Mouse (Mus musculus): Measurements from ENCODE around the gene 9430015G10Rik.
"Not testable (repeated sequence)": the region's sequence is repeated elsewhere in the genome, so short reads cannot be mapped to it uniquely, and the experiment has no call there.

9430015G10Rik gene

DNA sequence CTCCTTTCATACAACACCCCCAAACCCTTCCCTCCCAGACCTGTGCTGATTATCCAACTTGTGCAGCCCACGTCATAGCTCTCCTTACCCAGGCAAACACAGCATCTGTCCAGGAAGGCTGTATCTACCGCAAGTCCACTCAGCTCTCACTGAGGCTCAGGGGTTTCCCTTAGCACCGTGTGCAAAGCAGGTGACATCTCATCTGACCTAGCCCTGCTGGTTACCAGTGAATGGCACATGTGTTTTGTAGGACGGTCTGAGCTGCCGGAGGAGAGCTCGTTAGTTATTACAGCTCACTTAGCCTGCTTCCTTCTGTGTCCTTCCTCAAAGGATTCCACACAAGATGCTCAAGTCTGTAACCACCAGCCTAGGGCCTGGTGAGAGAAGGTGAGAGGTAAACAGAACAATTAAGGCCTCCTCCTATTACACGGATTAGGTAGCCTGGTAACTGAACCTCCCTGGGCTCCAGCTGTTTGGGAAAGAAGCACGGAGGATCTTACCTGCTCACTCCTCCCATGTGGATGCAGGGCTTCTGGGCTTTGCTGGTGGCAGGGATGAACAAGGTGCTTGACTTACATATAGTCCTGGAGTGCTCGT lies 11.9 kb upstream of the 9430015G10Rik start:
- no peak for DNase-seq

DNA sequence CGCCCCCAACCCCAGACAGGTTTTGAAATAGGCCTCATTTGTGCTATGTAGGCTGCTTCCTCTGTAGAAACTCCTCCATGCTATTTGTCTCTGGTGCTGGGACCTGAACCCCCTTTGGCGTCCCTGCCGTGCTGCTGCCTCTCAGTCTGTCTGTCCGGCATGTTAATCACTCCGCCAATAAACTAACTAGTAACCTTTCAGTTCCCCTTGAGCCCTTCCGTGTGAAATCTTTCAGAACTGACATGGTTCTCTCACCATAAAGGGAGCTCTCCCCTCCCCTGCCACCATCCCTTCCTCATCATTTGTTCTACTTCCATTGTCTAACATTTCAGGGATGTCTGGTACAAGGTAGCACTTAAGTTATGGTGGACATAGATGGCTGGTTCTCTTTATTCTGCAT lies 10.4 kb upstream of the 9430015G10Rik start:
- DNase-seq = no peak

DNA sequence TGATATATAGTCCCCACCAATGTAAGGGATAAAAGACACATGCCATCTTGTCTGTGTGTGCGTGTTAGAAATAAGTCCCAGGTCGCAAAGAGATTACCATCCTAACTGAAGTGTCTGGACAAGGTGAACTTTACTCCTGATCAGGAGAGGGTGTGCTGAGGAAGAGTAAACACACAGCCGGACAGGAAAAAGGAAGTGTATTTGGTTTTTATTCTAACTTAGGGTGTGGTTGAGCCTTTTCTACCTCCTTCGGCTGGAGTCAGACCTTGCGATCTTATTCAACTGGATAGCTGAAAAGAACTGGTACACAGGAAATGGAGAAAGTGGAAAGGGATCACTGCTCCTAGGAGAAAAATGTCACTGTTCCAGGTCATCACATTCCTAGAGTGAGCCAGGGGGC lies 9.3 kb upstream of the 9430015G10Rik start:
- no peak for DNase-seq

DNA sequence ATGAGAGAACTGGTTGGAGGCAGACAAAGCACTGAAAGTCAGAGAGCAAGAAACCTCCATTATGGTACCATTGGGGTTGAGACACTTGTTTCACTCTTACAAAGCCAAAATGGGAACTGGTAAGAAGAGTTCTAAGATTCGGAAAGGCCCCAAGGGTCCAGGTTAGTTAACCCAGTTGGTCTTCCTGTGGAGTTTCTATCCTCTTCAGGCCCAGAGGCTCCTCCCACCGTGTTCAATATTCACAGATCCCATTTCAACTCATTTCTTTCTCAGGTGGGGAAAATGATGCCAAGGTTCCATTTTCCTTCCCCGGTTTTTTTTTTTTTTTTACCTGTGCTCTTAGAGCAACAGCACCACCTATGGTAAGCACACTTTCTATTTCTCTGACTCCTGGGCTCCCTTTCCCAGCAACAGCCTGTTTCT lies 8.3 kb upstream of the 9430015G10Rik start:
- DNase-seq = no peak

DNA sequence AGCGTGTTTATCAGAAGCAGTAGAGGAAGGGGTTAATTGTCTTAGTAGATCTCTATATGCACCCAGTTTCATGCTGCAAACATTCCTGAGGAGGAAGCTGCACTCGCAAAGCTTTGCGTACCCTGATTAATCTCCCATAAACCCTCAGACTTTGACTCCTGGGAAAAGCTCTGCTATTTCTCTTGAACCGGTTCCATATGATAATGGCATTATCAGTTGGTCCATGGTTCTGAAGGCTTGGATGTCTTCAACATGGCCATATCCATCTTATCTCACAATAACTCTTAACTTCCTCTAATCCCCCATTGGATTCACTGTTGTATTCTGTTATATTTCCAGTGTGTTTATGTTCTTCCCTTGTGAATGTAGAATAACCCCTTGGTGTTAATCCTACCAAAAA lies 6.4 kb upstream of the 9430015G10Rik start:
- DNase-seq = no peak

DNA sequence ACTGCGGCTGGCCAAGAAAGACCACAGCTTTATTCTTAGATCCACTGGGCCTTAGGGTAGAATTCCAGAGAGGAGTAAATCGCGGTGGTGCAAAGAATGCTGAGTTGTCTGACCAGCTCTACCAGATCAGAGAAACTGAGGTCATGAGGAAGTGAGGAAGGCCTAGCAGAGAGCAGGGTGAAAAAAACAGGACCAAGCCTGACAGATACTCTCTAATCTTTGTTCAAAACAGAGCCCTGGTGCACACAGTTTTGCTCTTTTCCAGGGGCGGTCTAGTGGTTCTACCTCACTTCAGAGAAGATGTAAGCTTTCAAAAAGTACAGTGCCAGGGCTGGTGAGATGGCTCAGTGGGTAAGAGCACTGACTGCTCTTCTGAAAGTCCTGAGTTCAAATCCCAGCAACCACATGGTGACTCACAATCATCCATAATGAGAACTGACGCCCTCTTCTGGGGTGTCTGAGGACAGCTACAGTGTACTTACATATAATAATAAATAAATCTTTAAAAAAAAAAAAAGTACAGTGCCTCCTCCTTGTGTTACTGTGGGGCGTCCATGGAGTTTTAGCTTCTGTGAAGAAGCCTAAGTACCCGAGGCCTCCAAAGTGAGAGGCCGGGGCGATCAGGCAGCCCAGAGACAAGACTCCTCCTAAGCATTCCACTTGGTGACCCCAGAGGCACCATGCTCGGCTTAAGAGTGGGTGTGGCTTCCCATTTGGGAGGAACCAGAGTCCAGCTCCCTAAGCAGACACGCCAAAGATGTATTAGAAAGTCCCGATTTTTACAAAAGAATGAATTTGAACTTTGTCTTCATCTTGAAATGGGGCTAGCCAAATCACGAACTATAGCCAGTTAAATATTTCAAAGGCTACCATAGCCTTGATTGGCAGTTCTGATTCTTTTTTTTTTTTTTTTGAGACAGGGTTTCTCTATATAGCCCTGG lies 906 bp upstream of the 9430015G10Rik start:
- DNase-seq = peak; percentile 36 to 54

DNA sequence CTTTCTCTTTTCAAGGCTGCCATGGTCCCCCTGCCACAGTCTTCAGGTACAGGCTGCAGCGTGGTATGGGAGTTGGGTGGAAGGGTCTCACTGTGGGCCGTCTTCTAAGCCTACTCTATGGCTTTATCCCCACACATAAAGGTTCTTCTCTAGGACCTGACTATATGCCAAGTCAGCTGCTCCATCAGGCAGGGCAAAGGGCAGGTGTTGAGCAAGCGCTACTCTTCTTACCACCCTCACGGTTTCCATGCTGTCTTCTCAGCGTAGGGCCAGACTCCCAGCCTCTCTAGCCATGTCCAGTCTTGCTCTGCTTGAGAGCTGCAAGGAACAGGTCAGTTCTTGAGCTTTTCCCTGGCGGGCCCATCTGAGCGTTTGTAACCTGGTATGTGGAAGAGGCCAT lies 14.3 kb downstream of the 9430015G10Rik start:
- no peak for DNase-seq

DNA sequence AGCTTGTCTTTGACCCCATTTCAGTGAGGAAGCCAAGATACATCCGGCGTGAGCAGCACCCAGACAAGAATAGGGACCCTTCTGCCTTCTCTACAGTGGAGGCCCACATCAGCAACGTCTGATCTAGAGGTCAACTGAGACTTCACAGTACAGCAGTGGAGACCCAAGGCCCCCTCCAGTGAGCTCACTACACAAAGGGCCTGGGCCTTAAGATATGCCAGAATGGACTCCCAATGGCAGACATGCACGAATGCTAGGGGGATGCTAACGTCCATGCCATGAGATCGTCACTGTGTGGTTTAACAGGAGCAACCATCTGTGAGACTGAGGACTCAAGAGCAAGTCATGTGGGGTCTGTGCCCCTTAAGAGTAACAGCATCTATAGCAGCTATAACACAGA lies 15.6 kb downstream of the 9430015G10Rik start:
- DNase-seq = no peak

DNA sequence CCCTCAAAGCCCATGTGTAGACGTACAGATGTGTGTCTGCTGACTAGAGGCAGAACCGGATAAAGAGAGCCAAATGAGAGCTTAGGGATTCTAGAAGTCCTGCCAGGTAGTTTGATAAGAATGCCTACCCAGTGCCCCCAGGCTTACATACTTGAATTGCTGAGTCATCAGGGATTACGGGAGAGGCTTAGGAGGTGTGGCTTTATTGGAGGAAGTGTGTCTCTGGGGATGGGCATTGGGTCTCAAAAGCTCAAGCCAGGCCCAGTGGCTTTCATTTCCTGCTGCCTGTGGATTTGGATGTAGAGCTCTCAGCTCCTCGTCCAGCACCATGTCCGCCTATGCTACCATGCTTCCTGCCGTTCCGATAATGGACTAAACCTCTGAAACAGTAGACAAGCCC lies 17.1 kb downstream of the 9430015G10Rik start:
- no peak for DNase-seq

DNA sequence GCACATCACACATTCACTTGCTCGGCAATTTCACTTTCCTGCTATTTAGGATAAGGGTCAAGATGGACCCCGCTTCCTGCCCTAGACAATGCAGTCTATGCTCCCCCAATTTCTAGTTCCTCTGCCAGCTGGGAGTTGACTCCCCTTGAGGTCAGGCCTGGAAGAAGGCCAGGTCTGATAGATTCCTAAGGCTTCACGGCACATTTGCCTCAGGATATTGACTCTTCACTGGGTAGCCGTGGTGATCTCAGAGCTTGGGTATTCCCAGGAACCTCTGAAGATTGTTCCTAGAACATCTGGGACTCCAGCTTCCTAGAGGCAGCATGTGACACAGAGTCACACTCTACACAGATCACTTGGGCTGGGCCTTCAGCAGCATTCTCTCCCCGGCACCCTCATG lies 19.0 kb downstream of the 9430015G10Rik start:
- DNase-seq = no peak

DNA sequence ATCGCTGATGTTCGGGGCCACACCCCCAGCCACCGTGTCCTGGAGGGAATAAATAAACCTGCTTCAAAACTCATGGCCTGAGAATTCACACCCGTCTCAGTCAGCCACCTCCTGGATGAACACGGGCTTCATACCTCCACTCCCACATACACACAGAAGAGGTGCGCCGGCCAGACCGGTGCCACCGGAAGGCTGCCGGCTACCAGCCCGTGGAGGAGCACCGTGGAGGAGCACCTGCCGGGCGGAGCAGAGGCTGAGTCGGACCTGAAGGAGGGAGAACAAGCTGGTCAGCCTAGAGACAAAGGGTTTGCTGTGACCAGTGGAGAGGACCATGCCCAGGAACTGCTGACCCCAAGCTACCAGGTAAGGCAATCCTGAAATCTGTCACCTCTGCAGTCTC lies 20.7 kb downstream of the 9430015G10Rik start, which contains the start of gene Rnf223:
Gene Rnf223 (plus strand): TSS at position 78 of the 400 bp plus-strand sequence.
- no peak for DNase-seq

DNA sequence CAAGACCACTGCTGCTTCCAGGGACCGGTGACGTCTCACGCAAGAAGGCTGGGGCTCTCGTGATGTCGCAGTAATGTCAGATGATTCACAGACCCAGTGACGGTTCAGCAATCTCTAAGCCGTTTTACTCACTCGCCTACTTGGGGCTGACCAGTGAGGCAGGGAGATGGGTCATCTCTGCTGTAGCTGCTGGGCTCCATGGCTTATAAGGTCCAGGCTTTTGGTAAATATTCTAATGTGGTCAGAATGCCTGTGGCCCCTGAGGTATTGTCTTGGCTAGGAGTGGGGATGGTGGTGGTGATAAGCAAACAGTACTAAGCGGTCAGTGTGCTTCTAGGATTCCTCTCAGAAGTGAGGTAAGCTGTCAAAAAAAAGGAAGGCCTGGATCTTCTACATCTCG lies 21.2 kb downstream of the 9430015G10Rik start:
- DNase-seq = no peak

DNA sequence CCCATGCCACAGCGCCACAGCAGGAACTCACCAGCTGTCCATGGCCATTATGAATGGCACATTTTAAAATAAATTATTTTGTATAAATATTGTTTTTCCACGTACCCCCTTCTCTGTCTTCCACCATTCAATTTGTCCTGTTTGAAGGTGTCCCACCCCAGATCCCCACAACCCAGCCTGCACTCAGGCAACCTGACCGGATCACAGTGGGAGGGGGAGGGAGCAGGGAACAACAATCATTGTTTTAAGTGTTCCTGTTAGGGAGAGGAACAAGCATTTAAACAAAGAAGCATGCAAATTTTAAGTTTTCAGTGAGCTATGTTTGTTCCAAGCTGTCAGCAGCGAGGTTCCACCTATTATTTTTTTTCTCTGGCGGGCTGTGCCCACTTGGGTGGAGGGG lies 23.6 kb downstream of the 9430015G10Rik start:
- no peak for DNase-seq

DNA sequence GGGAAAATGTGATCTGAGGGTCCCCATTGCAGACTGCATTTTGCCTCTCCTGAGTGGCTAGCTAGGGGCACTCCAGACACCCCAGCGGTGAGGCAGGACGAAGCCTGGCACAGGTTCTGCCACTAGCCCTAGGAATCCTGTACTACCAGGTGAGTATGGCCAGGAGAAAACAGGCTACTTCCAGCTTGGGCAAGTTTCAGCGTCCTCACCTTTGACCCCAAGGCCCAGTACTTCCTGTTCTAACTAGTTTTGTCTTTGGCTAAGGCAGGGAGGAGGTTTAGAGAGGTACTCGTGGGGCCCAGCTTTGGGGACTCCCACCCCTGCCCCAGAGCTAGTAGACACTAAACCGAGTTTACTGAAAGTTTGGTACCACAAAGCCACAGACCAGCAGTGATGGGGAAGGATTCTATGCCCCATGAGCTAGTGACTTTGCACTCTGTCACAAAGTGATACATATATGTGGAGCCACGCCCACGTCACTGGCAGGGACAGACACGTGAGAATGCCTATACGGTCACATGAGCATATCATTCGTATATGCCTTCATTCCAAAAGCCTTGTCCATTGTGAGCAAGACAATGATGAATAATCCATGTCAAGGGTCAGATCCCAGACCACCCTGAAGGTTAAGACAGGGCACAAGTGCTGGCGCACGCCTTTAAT lies 24.3 kb downstream of the 9430015G10Rik start:
- no peak for DNase-seq

DNA sequence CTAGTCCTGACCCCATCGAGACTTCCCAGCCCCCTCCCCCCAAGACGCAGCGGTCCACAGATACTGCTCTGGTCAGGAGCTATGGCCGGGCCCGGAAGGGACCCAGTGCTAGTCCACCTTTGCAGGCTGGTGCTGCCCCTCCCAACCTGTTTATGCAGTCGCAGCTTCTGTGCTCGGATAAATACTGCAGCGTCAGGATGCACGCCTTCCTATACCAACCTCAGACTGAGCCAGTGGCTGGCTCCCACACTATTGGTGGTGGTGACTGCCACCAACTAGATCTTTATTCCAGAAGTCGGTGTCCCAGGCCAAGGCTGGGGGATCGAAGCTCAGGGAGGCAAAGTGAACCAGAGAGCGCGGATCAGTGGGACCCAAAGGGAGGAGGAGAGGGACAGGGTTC lies 25.3 kb downstream of the 9430015G10Rik start:
- no peak for DNase-seq

DNA sequence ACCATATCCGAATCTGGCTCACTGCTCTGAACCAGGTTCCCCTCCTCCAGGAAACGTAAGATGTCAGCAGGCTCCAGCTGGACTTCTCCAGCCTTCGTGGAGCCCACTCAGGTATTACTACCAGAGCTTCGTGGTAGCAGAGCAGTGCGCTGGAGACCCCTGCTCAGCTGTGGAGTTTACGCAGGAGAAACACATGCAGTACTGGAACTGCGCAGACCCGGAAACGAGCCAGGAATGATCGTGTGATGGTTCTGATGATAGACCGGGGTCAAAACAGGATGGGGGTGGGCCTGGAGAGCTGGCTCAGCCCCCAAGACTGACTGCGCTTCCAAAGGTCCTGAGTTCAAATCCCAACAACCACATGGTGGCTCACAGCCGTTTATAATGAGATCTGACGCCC lies 26.0 kb downstream of the 9430015G10Rik start:
- DNase-seq = no peak

DNA sequence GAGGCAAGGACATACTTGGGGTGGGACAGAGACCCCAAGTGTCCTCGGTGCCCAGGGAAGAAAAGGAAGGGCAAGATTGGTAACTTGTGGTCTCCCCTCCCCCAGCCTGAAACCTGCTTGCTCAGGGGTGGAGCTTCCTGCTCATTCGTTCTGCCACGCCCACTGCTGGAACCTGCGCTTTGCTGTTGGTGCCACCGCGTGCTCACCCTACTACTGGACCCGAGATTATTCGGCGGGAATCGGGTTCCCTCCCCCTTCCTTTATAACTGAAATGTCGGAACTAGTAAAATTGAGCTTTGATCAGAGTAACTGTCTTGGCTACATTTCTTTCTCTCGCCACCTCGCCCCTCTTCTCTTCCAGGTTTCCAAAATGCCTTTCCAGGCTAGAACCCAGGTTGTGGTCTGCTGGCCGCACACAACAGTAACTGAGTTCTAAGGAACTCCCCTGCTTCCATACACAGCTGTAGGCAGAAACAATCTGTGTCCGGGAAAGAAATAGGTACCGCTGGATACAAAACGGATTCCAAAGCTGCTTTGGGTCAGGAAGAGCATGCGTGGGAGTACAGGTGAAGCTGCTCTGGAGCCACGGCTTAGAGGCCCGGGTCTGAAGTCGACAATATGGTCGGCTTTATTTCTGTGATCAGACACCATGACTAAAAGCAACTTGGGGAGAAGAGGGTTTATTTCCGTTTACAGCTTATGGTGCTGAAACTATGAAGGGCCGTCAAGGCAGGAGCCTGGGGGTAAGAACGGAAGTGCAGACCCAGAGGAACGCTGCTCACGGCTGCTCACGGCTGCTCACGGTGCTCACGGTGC lies 26.7 kb downstream of the 9430015G10Rik start:
- DNase-seq = no peak

DNA sequence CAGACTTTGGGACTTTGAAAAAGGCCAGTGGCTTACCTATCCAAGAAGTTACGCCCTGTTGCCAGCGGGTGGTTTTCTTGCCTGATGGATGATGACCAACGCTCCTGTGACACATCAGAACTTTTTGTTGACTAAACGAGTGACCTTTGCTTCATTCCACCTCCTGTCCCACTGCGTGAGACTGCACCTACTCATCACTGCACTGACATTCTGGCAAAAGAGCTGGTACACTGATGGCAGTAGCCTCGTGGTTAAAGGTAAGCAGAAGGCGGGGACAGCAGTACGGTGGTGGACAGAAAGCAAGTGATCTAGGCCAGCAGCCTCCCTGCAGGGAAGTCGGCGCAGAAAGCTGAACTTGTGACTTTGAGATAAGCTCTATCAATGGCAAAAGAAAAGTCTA lies 41.1 kb downstream of the 9430015G10Rik start:
- DNase-seq = not testable (repeated sequence)

DNA sequence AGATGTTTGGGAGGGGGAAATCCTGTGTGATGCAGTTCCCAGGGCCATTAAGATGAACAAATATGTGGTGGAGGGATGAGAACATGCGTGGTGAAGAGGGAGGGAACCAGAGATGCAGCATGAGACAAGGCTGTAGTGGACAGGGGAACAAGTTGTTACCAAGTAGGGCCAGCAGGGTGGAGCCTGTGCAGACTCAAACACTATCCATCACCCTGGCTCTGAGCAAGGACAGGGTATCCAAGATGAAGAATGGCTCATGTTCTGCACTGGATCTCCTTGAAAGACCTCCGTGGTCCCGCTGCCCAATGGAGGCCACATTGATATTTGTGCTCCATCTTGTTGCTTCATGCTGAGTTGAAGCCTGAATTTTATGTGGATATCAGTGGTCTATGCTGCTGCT lies 45.0 kb downstream of the 9430015G10Rik start:
- DNase-seq = no peak

DNA sequence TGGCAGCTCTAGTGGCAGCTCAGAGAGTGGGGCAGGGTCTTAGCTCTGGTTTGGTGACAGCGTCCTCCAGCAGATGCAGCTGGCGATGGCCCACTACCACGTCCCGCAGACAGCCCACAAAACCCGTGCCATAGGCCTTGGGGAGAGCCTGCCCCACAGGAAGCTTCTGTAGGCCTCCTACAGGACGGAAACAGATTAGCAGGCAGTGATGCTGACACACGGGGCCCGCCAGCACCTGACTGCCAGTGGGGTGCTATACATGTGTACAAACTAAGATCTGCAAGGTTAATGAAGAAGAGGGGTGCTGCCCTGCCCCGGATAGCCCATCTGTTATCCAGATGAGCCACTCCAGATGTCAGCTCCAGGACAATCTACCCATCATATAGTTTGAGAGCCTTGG lies 56.7 kb downstream of the 9430015G10Rik start:
- no peak for DNase-seq

DNA sequence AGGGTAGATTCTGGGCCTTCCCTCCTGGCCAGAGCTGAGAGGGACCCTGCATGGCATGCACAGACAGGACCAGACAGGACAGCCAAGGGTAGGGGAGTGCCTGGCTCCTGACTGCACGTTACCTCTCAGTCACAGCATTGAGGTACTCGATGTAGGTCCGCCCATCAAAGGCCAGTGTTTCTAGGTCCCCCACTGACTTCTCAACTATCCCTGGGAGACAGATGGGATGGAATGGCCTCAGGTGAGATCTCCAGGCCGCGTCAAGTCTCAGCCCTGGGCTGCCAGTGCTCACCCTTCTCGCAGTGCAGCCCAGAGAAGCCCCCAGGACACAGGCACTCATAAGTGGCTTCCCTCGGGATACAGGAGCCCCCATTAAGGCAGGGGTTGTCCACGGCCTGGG lies 58.8 kb downstream of the 9430015G10Rik start:
- DNase-seq = no peak

DNA sequence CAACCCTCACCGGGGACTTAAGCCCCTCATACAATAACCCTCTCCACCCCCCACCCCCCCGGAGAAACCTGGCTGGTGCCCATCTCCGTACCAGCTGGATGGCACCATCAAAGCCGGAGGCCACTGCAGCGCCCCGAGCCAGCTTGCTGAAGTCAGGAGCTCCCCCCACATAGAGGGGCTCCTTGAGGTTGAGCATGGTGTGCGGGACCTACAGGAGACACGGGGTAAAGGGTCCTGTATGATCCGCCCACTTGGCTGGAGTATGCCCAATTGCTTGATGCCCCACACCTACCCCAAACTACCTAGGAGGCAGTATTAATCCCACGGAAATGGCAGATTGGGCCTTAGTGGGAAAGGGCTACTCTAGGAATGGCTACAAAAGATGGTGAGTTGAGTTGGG lies 59.3 kb downstream of the 9430015G10Rik start:
- no peak for DNase-seq

DNA sequence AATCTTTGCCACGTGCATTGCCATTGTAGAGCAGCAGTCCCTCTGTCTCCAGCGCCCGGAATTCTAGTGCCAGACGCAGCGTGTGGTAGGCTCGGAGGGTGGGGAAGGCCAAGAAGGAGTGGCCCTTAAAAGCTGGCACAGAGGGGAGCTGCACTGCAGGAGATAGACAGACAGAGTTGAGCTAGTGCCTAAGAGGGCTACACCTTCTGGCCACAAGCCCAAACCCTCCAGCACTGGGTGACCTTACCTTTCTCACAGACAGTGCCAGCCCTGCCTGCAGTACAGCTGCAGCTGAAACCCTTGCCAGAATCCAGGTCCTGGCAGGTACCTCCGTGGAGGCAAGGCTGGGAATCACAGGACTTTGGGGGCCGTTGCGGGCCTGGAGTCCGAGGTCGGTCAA lies 62.0 kb downstream of the 9430015G10Rik start:
- no peak for DNase-seq
